Mouse (Mus musculus): ENCODE results near the gene Vmn2r85. TPM values are rescaled to one million over a fixed set of nuclear protein-coding genes. Genes with fewer than 3 reads are reported as not detected.

The Vmn2r85 gene
- polyA plus RNA-seq, 1 experiment = not detected

- no peaks in the 10 kb centered on the region for H3K27me3 ChIP-seq (replicated peaks)
- H3K36me3 ChIP-seq (replicated peaks; ENCODE audit: low read length) = no peaks in the 10 kb centered on the region
- H3K9me3 ChIP-seq = no peaks in the 10 kb centered on the region
- no peak overlapping the region for H3K4me3 ChIP-seq (replicated peaks)
- TF ChIP-seq FLI1 (IDR thresholded peaks at IDR 0.05; ENCODE audit: low read length) = no peak
- no peak for TF ChIP-seq GATA1 (IDR thresholded peaks at IDR 0.05; ENCODE audit: borderline replicate concordance, low read length)
- H3K4me1 ChIP-seq = 0 out of 2 replicates have a peak, but pooled peaks cover 3% of the 10 kb centered on the region
Observed at GRCm38 (mm10) chr10:130375145-130375544, 54.4 kb downstream of the Vmn2r85 start.

- Histone ChIP-seq H3K4me1 (no peaks in the 10 kb centered on the region), H3K27me3 (replicated peaks) (no peaks in the 10 kb centered on the region), H3K9me3 (no peaks in the 10 kb centered on the region), H3K4me3 (replicated peaks) (no peak overlapping the region), H3K36me3 (replicated peaks; ENCODE audit: low read length) (no peaks in the 10 kb centered on the region)
- no peak for TF ChIP-seq GATA1 (IDR thresholded peaks at IDR 0.05; ENCODE audit: borderline replicate concordance, low read length)
- no peak for TF ChIP-seq FLI1 (IDR thresholded peaks at IDR 0.05; ENCODE audit: low read length)
Observed at GRCm38 (mm10) chr10:130372491-130373173, 56.9 kb downstream of the Vmn2r85 start.

- no peak for TF ChIP-seq FLI1 (IDR thresholded peaks at IDR 0.05; ENCODE audit: low read length)
- TF ChIP-seq GATA1 (IDR thresholded peaks at IDR 0.05; ENCODE audit: borderline replicate concordance, low read length) = no peak
- H3K9me3 ChIP-seq = no peaks in the 10 kb centered on the region
Observed at GRCm38 (mm10) chr10:130371644-130372043, 57.9 kb downstream of the Vmn2r85 start.

GRCm38 (mm10) chr10:130370005-130370682 lies 59.4 kb downstream of the Vmn2r85 start:
- Histone ChIP-seq H3K27me3 (replicated peaks) (no peaks in the 10 kb centered on the region), H3K4me3 (replicated peaks) (no peak overlapping the region), H3K36me3 (replicated peaks; ENCODE audit: low read length) (no peaks in the 10 kb centered on the region), H3K9me3 (no peaks in the 10 kb centered on the region), H3K4me1 (no peaks in the 10 kb centered on the region)
- TF ChIP-seq FLI1 (IDR thresholded peaks at IDR 0.05; ENCODE audit: low read length) (no peak), GATA1 (IDR thresholded peaks at IDR 0.05; ENCODE audit: borderline replicate concordance, low read length) (no peak)

More at GRCm38 (mm10) chr10:130371644-130372043, 57.9 kb downstream of the Vmn2r85 start:
- Histone ChIP-seq H3K4me3 (replicated peaks) (no peak overlapping the region), H3K36me3 (replicated peaks; ENCODE audit: low read length) (no peaks in the 10 kb centered on the region), H3K4me1 (no peaks in the 10 kb centered on the region), H3K27me3 (replicated peaks) (no peaks in the 10 kb centered on the region)

GRCm38 (mm10) chr10:130368384-130368783 lies 61.1 kb downstream of the Vmn2r85 start:
- TF ChIP-seq GATA1 (IDR thresholded peaks at IDR 0.05; ENCODE audit: borderline replicate concordance, low read length) (no peak), FLI1 (IDR thresholded peaks at IDR 0.05; ENCODE audit: low read length) (no peak)
- Histone ChIP-seq H3K36me3 (replicated peaks; ENCODE audit: low read length) (no peaks in the 10 kb centered on the region), H3K27me3 (replicated peaks) (no peaks in the 10 kb centered on the region), H3K4me1 (no peaks in the 10 kb centered on the region), H3K4me3 (replicated peaks) (no peak overlapping the region), H3K9me3 (no peaks in the 10 kb centered on the region)

GRCm38 (mm10) chr10:130364766-130365165 lies 64.7 kb downstream of the Vmn2r85 start:
- H3K4me1 ChIP-seq = no peaks in the 10 kb centered on the region
- no peak for TF ChIP-seq FLI1 (IDR thresholded peaks at IDR 0.05; ENCODE audit: low read length)
- no peak for TF ChIP-seq GATA1 (IDR thresholded peaks at IDR 0.05; ENCODE audit: borderline replicate concordance, low read length)
- no peaks in the 10 kb centered on the region for H3K9me3 ChIP-seq
- no peaks in the 10 kb centered on the region for H3K27me3 ChIP-seq (replicated peaks)
- no peak overlapping the region for H3K4me3 ChIP-seq (replicated peaks)
- H3K36me3 ChIP-seq (replicated peaks; ENCODE audit: low read length) = no peaks in the 10 kb centered on the region

Other genes with a start within 250 kb of the Vmn2r85 start
- not detected in 2 replicates for gene Olfr826, start 245.5 kb downstream of the Vmn2r85 start, polyA plus RNA-seq (2012; ENCODE audit: insufficient read depth, low replicate concordance)
- not detected in 2 replicates for gene Olfr827, start 215.3 kb downstream of the Vmn2r85 start, polyA plus RNA-seq (2012; ENCODE audit: insufficient read depth, low replicate concordance)
- not detected in 2 replicates for gene Neurod4, start 149.5 kb downstream of the Vmn2r85 start, polyA plus RNA-seq (2012; ENCODE audit: insufficient read depth, low replicate concordance)
- 0.50 TPM in 1 of 2 replicates, not detected in the other for gene Tespa1, start 106.8 kb downstream of the Vmn2r85 start, polyA plus RNA-seq (2012; ENCODE audit: insufficient read depth, low replicate concordance)
- not detected in 2 replicates for gene Vmn2r84, start 35.4 kb downstream of the Vmn2r85 start, polyA plus RNA-seq (2012; ENCODE audit: insufficient read depth, low replicate concordance)
- gene Vmn2r86, start 26.3 kb upstream of the Vmn2r85 start, polyA plus RNA-seq (2012; ENCODE audit: insufficient read depth, low replicate concordance) = not detected in 2 replicates
- not detected in 2 replicates for gene Vmn2r87, start 67.7 kb upstream of the Vmn2r85 start, polyA plus RNA-seq (2012; ENCODE audit: insufficient read depth, low replicate concordance)